Mouse (Mus musculus) heart, postnatal 14 days (tissue): Measurements from ENCODE around the gene Il22ra2. TPM values are rescaled to one million over a fixed set of nuclear protein-coding genes. Genes with fewer than 3 reads are reported as not detected.

ENCODE experiments used
- total RNA-seq, 2 experiments: library from RNA; stranded (reverse); gene quantifications; 2 replicates each; pipeline ENCODE4 v1.2.3; 2021

The Il22ra2 gene
- total RNA-seq, 2 experiments from 2014 or later, result not detected

Other genes starting within 250 kb of the Il22ra2 start
- gene Ifngr1, start 30.0 kb upstream of the Il22ra2 start, total RNA-seq, result 10 to 100 TPM; 57.1 to 63.8 TPM
- gene Il20ra, start 90.6 kb downstream of the Il22ra2 start, total RNA-seq, result not detected
- under 1 TPM in 1 of 2 experiments, not detected in 1; 0.07 TPM for gene Slc35d3, start 229.5 kb downstream of the Il22ra2 start, total RNA-seq